Mouse (Mus musculus) testis, adult 2 months (tissue): ENCODE measurements around the gene Pcsk2.

Source experiments
- CTCF ChIP-seq: fragments of 200-500 bp; IDR thresholded peaks from 2 replicates; pipeline ENCODE4 v1.5.1; 2012; ENCODE audit warnings: low read depth, mild to moderate bottlenecking, inconsistent platforms, low read length, moderate library complexity; ENCODE audit not compliant: control insufficient read depth, insufficient read depth, insufficient replicate concordance
- POLR2A ChIP-seq: fragments of 200-500 bp; IDR thresholded peaks from 2 replicates; pipeline ENCODE4 v1.6.1; 2012; ENCODE audit warnings: low read depth, mild to moderate bottlenecking, inconsistent platforms, low read length, moderate library complexity; ENCODE audit not compliant: control insufficient read depth

DNA sequence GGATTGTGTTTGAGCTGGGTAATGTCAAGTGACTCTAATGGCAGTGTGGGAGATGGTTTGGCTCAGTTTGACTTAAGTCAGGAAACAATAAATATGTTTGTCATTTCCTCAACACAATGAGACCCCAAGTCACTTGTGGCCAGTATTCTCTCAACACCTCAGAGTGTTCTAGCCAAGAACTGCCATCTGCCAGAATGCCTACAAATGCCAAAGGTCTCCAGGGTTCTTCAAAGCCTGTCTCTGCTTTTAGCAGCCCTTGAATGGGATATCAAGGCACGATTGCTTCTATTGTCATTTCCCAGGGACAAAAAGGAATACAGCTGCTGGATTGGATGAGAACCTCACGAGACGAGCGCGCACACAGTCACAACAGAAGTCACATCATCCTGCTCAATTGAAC is 100.0 kb downstream of the Pcsk2 start:
- TF ChIP-seq CTCF (no peak), POLR2A (no peak)
